Mouse (Mus musculus) midbrain, embryonic 12.5 days (tissue): ENCODE measurements around the gene Sema3d. TPM values are rescaled to one million over a fixed set of nuclear protein-coding genes. Genes with fewer than 3 reads are reported as not detected.
A peak's percentile ranks its signal among the peaks of the same experiment; 100 is the strongest.

Experiments used
- ATAC-seq: fragments of 200-750 bp; cut with Nextera tagmentation; 2 replicates; pipeline ENCODE4 v1.8.0; 2017; ENCODE audit warnings: low read depth, moderate TSS enrichment, moderate library complexity; ENCODE audit not compliant: low FRiP score
- H3K27ac ChIP-seq: fragments of 300-500 bp; sonication (generic); replicated peaks from 2 replicates; pipeline ENCODE4 v1.5.1; 2016; ENCODE audit warnings: mild to moderate bottlenecking
- H3K27me3 ChIP-seq: fragments of 300-500 bp; sonication (generic); 2 replicates; pipeline ENCODE4 v1.6.1; 2016; ENCODE audit warnings: mild to moderate bottlenecking
- H3K36me3 ChIP-seq: fragments of 300-500 bp; sonication (generic); 2 replicates; pipeline ENCODE4 v1.6.1; 2016
- H3K4me1 ChIP-seq: fragments of 300-500 bp; sonication (generic); 2 replicates; pipeline ENCODE4 v1.6.1; 2016
- H3K4me2 ChIP-seq: fragments of 300-500 bp; sonication (generic); replicated peaks from 2 replicates; pipeline ENCODE4 v1.6.1; 2016; ENCODE audit warnings: mild to moderate bottlenecking, moderate library complexity
- H3K4me3 ChIP-seq: fragments of 300-500 bp; sonication (generic); 2 replicates; pipeline ENCODE4 v1.5.1; 2016; ENCODE audit warnings: mild to moderate bottlenecking
- H3K9ac ChIP-seq: fragments of 300-500 bp; sonication (generic); replicated peaks from 2 replicates; pipeline ENCODE4 v1.6.1; 2016; ENCODE audit warnings: mild to moderate bottlenecking, moderate library complexity
- H3K9me3 ChIP-seq: fragments of 300-500 bp; sonication (generic); 2 replicates; pipeline ENCODE4 v1.6.1; 2016; ENCODE audit warnings: mild to moderate bottlenecking
- WGBS: fragments of 180-500 bp; shearing (Covaris S2); methylation state at CpG from one replicate; pipeline ENCODE4 v1.1.7; 2016; 5-methylcytosine and 5-hydroxymethylcytosine counted together
- polyA plus RNA-seq: library from polyadenylated mRNA; unstranded; fragments of >200 nt; fragmentation: Nextera tagmentation; extraction: Ambion mirVana; gene quantifications from 2 replicates; pipeline ENCODE4 v1.2.1, GENCODE M21; 2016

Sema3d gene
- polyA plus RNA-seq, 1 experiment from 2014 or later: 2.1 TPM

GRCm38 (mm10) chr5:12451089-12451488, 67.9 kb downstream of the Sema3d start:
- no peak for ATAC-seq
- Histone ChIP-seq H3K4me3 (no peak overlapping the region), H3K4me1 (no peaks in the 10 kb centered on the region), H3K9me3 (no peaks in the 10 kb centered on the region), H3K27me3 (no peaks in the 10 kb centered on the region), H3K4me2 (no peak overlapping the region), H3K36me3 (no peaks in the 10 kb centered on the region), H3K27ac (no peak overlapping the region), H3K9ac (no peak overlapping the region)
- WGBS: 91% methylated on average over 4 of the region's 4 CpGs

GRCm38 (mm10) chr5:12454946-12455345, 71.8 kb downstream of the Sema3d start:
- Histone ChIP-seq H3K4me3 (no peak overlapping the region), H3K4me1 (no peaks in the 10 kb centered on the region), H3K27me3 (no peaks in the 10 kb centered on the region), H3K9me3 (no peaks in the 10 kb centered on the region), H3K27ac (no peak overlapping the region), H3K36me3 (no peaks in the 10 kb centered on the region), H3K4me2 (no peak overlapping the region), H3K9ac (no peak overlapping the region)
- WGBS: 60% methylated on average over 1 of the region's 1 CpGs
- ATAC-seq: no peak

GRCm38 (mm10) chr5:12457509-12457908, 74.3 kb downstream of the Sema3d start:
- Histone ChIP-seq H3K4me1 (no peaks in the 10 kb centered on the region), H3K9ac (no peak overlapping the region), H3K27me3 (no peaks in the 10 kb centered on the region), H3K36me3 (no peaks in the 10 kb centered on the region), H3K27ac (no peak overlapping the region), H3K4me2 (no peak overlapping the region), H3K4me3 (no peak overlapping the region), H3K9me3 (no peaks in the 10 kb centered on the region)
- WGBS: 77% methylated on average over 1 of the region's 1 CpGs
- no peak for ATAC-seq

- WGBS: 92% methylated on average over 4 of the region's 4 CpGs
- no peak for ATAC-seq
- H3K36me3 ChIP-seq: no peaks in the 10 kb centered on the region
Observed at GRCm38 (mm10) chr5:12467568-12468336, 84.6 kb downstream of the Sema3d start.

GRCm38 (mm10) chr5:12474904-12475638, 91.9 kb downstream of the Sema3d start:
- peak; percentile 81 for ATAC-seq
- 46% methylated on average over 5 of the region's 5 CpGs for WGBS
- H3K27me3 ChIP-seq: no peaks in the 10 kb centered on the region
- no peak overlapping the region for H3K9ac ChIP-seq
- H3K4me1 ChIP-seq: 0 out of 2 replicates have a peak, but pooled peaks cover 2% of the 10 kb centered on the region
- H3K27ac ChIP-seq: no peak overlapping the region
- no peaks in the 10 kb centered on the region for H3K36me3 ChIP-seq
- no peaks in the 10 kb centered on the region for H3K9me3 ChIP-seq
- no peak overlapping the region for H3K4me3 ChIP-seq
- H3K4me2 ChIP-seq: no peak overlapping the region

More at GRCm38 (mm10) chr5:12467568-12468336, 84.6 kb downstream of the Sema3d start:
- no peak overlapping the region for H3K4me3 ChIP-seq
- no peaks in the 10 kb centered on the region for H3K4me1 ChIP-seq
- H3K27me3 ChIP-seq: no peaks in the 10 kb centered on the region
- H3K27ac ChIP-seq: no peak overlapping the region
- no peak overlapping the region for H3K4me2 ChIP-seq
- H3K9me3 ChIP-seq: no peaks in the 10 kb centered on the region
- H3K9ac ChIP-seq: no peak overlapping the region

GRCm38 (mm10) chr5:12475639-12475916, 92.4 kb downstream of the Sema3d start:
- no peak for ATAC-seq
- no peak overlapping the region for H3K4me3 ChIP-seq
- no peak overlapping the region for H3K4me2 ChIP-seq
- H3K9me3 ChIP-seq: no peaks in the 10 kb centered on the region
- no peak overlapping the region for H3K9ac ChIP-seq
- H3K4me1 ChIP-seq: 0 out of 2 replicates have a peak, but pooled peaks cover 2% of the 10 kb centered on the region
- no peaks in the 10 kb centered on the region for H3K27me3 ChIP-seq
- no peak overlapping the region for H3K27ac ChIP-seq
- 73% methylated on average over 4 of the region's 4 CpGs for WGBS
- H3K36me3 ChIP-seq: no peaks in the 10 kb centered on the region

GRCm38 (mm10) chr5:12487926-12488325, 104.7 kb downstream of the Sema3d start:
- WGBS: 84% methylated on average over 2 of the region's 2 CpGs
- Histone ChIP-seq H3K9ac (no peak overlapping the region), H3K27me3 (no peaks in the 10 kb centered on the region), H3K9me3 (no peaks in the 10 kb centered on the region), H3K36me3 (no peaks in the 10 kb centered on the region), H3K4me2 (no peak overlapping the region), H3K4me1 (no peaks in the 10 kb centered on the region), H3K4me3 (no peak overlapping the region), H3K27ac (no peak overlapping the region)
- ATAC-seq: no peak

GRCm38 (mm10) chr5:12491704-12492103, 108.5 kb downstream of the Sema3d start:
- Histone ChIP-seq H3K36me3 (no peaks in the 10 kb centered on the region), H3K27me3 (no peaks in the 10 kb centered on the region), H3K4me1 (no peaks in the 10 kb centered on the region), H3K4me2 (no peak overlapping the region), H3K4me3 (no peak overlapping the region), H3K27ac (no peak overlapping the region), H3K9ac (no peak overlapping the region), H3K9me3 (no peaks in the 10 kb centered on the region)
- no peak for ATAC-seq
- 89% methylated on average over 1 of the region's 1 CpGs for WGBS

GRCm38 (mm10) chr5:12498227-12498928, 115.2 kb downstream of the Sema3d start:
- H3K4me2 ChIP-seq: no peak overlapping the region
- peak; percentile 93 for ATAC-seq
- H3K4me3 ChIP-seq: no peak overlapping the region
- no peak overlapping the region for H3K9ac ChIP-seq
- no peaks in the 10 kb centered on the region for H3K27me3 ChIP-seq
- peaks cover 11% of the 10 kb centered on the region for H3K4me1 ChIP-seq
- no peaks in the 10 kb centered on the region for H3K36me3 ChIP-seq
- H3K27ac ChIP-seq: peak overlapping the region; percentile 63; the same call in 1 of the 2 replicates
- WGBS: 46% methylated on average over 6 of the region's 6 CpGs
- H3K9me3 ChIP-seq: no peaks in the 10 kb centered on the region

GRCm38 (mm10) chr5:12499037-12499436, 115.9 kb downstream of the Sema3d start:
- 92% methylated on average over 5 of the region's 5 CpGs for WGBS
- H3K4me2 ChIP-seq: no peak overlapping the region
- ATAC-seq: no peak
- no peak overlapping the region for H3K27ac ChIP-seq
- no peak overlapping the region for H3K4me3 ChIP-seq
- no peaks in the 10 kb centered on the region for H3K9me3 ChIP-seq
- no peaks in the 10 kb centered on the region for H3K36me3 ChIP-seq
- no peaks in the 10 kb centered on the region for H3K27me3 ChIP-seq
- H3K4me1 ChIP-seq: peaks cover 11% of the 10 kb centered on the region
- no peak overlapping the region for H3K9ac ChIP-seq

- Histone ChIP-seq H3K9me3 (no peaks in the 10 kb centered on the region), H3K27ac (no peak overlapping the region), H3K4me2 (no peak overlapping the region), H3K36me3 (no peaks in the 10 kb centered on the region), H3K4me3 (no peak overlapping the region), H3K9ac (no peak overlapping the region), H3K4me1 (peaks cover 11% of the 10 kb centered on the region), H3K27me3 (no peaks in the 10 kb centered on the region)
- WGBS: 89% methylated on average over 6 of the region's 6 CpGs
- ATAC-seq: no peak
Observed at GRCm38 (mm10) chr5:12499791-12500504, 116.8 kb downstream of the Sema3d start.
